Mouse (Mus musculus): ENCODE data around the gene Rab2b. TPM values are rescaled to one million over a fixed set of nuclear protein-coding genes. Genes with fewer than 3 reads are reported as not detected.

Rab2b gene
- 1 to 10 TPM; 1.9 to 3.5 TPM for total RNA-seq (2021)
- long read RNA-seq, experiment 1, partial matches to known transcripts: 1 of 4 reads
- long read RNA-seq, experiment 1, other reads (novel, unspliced or antisense): 0 of 4 reads
- long read RNA-seq, experiment 2, partial matches to known transcripts: 0 of 1 reads
- long read RNA-seq, experiment 2, other reads (novel, unspliced or antisense): 0 of 1 reads

DNA sequence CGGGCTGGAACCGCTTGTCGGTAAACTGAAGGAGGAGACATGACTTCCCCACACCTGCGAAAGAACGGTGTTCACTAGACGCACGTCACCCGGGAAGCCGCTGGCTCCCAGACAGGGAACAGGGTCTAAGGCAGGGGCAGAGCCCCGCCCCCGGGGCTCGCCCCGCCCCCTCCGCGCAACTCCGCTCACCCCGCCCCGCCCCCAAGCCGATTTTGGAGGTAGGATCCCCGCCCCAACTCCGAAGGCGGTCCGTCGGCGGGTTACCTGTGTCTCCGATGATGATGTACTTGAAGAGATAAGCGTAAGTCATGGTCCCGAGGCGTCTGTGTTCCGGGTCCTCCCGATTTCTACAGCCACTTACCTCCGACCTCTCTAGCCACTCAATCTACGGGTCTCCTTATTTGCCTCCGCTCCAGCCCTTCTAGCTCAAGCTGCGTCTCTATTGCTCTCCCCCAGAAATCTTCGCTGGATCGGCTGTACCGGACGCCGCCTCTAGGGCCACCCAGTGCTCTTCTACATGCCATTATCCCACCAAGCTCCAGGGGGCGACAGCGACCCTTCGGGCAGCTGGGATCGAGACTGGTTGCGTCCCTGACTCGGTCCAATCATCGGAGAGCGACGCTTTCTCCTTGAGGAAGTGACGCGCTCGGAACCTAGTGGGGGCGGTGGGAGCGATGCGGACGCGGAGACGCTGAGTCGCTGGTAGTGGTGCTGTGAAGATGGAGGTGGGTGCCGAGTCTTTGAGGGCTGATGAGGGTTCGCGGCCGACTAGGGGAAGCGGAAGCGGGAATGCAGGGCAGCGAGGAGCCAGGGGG, at the start of gene Rab2b, which contains the start of gene Tox4:
Gene Rab2b, minus strand, starts transcription at position 614 of the 815 bp plus-strand sequence.
Gene Tox4, plus strand, starts transcription at position 215 of the 815 bp plus-strand sequence.
- Histone ChIP-seq H3K4me3 (peak within 1 kb of the TSS; percentile 97), H3K27ac (peak within 1 kb of the TSS; percentile 96)
- peak; percentile 98 for DNase-seq
- intact Hi-C loops (cut with DNase I): loop anchor here (1.0 to 2.0 kb wide), 2 partner anchors 22 to 395 kb away; partner anchors contain the start of genes Chd8 and Mettl17
- TF ChIP-seq CTCF (IDR thresholded peaks at IDR 0.05): no peak; the same call in none of the 2 replicates

DNA sequence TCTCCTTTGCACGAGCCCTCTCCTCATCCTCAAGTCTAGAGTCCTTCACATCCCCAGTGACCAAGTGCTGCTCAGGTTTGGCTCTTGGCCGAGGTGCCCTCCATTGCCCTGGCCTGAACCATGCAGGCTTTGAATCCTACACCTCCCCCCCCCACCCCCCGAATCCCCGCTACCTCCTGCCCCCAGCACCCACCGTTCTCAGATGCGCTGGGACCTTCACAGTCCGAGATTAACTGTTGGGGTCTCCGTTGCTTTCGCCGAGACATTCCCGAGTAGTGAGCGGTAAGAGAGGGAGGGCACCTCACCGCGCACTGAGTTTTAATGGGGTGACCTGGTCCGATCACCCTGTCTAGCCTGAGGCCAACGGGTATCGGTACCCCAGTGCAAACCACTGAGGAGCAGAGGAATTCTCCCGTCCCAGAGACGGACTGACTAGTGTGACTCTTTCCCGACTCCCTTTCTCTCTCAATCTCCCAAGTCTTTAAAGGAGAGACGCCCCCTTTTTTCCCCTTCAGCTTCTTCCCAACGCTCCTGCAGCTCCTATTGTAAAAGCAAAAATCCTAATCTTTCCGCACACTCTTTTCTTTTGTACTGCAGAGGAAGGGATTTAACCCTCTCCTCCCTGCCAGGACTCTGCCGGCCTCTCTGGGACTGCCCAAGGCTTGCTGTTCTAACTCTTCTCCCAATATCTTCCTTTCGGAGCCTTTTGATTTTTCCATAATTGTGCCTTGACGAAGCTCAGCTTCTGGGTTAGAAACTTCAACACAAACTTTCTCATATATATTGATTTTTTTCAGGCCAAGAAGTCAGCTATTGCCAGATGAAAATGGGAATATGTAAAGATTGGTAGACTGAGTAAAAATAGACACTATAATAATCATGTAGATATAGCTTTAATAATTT, 48.8 kb upstream of the Rab2b start, which contains the start of gene Sall2:
Gene Sall2, minus strand, starts transcription at position 853 of the 903 bp plus-strand sequence.
- no peak for DNase-seq
- no peak within 1 kb of the TSS for H3K27ac ChIP-seq
- peak within 1 kb of the TSS; percentile 60 for H3K4me3 ChIP-seq
- intact Hi-C loops (cut with DNase I): no loop called here
- TF ChIP-seq CTCF (IDR thresholded peaks at IDR 0.05): no peak

DNA sequence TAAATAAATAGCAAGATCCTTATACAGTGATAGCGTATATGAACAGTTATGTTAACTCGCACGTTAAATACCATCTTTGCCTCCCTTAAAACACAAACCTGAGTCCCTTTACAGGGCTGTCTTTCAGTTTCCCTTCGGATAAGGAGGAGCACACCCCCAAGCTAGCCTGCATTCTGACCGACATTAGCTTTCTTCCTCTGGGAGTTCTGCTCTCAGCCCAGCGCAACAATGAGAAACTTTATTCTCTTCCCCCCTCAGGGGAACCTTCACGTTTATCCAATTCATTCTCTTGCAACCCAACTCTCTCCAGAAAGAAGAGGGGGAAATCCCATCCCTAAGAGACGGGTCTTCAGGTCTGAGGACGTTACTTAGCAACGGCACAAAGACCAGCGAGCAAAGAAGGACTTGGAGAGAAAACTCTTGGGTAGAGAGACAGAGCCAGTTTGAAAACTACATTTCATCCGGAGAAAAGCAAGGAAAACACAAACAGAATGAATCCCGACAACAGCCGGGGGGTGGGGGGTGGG, 48.1 kb upstream of the Rab2b start:
- Histone ChIP-seq H3K27ac (no peak overlapping the region), H3K4me3 (peak overlapping the region; percentile 60)
- TF ChIP-seq CTCF (IDR thresholded peaks at IDR 0.05): no peak
- no peak for DNase-seq
- intact Hi-C loops (cut with DNase I): no loop called here

DNA sequence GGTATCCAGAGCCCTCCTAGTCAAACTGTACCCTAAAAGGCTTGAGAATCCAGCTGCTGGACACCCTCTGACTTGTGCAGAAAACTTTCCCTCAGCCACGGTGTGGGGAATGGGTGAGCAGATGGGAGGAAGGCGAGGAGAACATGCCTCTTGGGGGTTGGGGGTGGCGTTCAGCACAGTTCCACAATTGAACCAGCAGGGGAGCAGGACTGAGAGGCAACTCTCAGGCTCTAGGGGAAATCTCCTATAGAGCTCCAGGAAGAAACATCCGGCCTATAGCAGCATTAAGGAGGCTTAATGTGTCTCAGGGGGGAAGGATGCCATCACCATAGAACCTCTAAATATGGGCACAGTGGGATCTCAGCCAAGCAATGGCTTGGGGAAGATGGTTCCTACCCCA, 46.5 kb upstream of the Rab2b start:
- no peak for DNase-seq
- Histone ChIP-seq H3K4me3 (no peak overlapping the region), H3K27ac (no peak overlapping the region)
- intact Hi-C loops (cut with DNase I): no loop called here
- TF ChIP-seq CTCF (IDR thresholded peaks at IDR 0.05): no peak

DNA sequence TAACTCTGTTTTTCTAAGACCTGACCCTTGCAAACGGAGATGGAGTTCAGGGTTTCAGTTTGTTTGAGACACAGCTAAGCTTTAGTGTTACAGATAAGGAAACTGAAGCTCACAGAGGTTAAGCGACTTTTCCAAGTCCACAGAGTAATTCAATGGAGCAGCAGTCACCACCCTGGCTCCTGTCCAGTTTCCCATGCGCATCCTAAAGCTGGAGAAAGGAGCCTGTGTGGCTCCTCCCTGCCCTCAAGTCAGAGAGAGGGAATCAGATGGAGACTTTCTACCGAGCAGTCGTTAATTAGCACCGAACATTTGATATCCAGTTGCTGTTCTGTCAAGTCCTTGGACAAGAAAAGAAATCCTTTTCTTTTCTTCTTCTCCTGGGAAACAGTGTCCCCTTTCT, 40.0 kb upstream of the Rab2b start:
- intact Hi-C loops (cut with DNase I): no loop called here
- Histone ChIP-seq H3K4me3 (no peak overlapping the region), H3K27ac (no peak overlapping the region)
- no peak for TF ChIP-seq CTCF (IDR thresholded peaks at IDR 0.05)
- DNase-seq: no peak

DNA sequence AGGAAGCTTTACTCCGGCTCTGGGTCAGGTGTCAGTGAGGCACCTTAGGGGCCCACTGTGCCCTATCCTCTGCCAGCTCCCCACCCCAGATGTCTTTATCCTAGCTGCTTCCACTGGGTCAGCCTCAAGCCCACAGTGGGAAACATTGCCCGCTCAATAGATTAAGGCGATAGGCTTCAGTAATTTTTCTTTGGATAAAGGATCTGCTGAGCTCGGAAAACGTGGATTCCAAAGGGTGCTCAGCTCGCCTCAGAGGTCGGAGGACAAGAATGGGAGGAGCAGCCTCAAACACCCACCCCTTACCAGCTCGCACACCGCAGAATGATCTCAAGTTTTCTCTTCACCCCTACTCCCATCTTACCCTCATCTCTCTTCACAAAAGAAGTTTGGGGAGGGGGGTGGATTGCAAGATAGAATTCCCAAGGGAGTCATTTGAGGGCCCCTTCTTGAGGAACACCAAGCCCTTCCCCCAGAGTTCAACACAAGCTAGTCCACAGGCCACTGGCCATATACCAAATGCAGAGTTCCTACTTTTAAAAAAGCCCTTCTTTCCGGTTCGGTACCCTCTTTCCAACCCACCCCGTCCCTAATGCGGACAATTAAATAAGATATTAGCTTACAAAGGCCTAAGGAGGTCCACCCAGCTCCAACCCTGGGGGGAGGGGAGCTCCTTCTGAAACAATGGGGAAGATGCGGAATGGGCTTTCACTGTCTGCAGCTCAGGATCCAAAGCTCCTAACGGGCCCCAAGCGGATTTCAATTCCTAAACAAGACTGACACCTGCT, 37.3 kb upstream of the Rab2b start:
- TF ChIP-seq CTCF (IDR thresholded peaks at IDR 0.05): no peak
- peak overlapping the region; percentile 80 for H3K27ac ChIP-seq
- intact Hi-C loops (cut with DNase I): no loop called here
- no peak for DNase-seq
- H3K4me3 ChIP-seq: peak overlapping the region; percentile 87

DNA sequence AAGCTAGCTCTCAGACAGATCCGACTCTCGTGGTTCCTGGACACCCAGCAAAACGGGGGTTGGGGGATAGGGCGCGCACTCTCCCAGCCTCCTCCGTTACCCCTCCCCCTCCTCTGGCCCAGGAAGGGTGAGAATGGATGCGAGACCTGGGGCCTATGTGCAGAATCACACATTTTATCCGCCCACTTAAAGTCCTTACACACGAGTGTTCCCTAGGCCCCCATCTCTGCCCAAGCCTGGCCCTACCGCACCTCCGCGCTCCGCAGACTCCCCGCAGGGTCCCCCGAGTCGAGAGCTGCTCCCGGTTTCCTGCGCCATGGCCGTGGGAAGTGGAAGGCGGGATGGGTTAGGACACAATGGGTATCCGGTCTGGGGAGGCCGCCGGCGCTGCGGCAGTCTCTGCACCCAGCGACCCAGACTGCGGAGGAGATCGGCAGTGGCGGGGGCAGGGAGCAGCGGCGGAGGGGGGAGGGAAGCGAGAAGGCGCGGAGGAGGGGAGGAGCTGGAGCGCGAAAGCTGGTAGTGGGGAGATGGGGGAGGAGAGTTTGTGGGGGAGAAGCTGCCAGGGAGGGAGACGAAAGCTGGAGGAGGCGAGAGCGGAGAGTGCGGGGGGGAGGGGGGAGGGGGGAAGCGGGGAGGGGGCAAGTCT, 36.6 kb upstream of the Rab2b start:
- intact Hi-C loops (cut with DNase I): no loop called here

DNA sequence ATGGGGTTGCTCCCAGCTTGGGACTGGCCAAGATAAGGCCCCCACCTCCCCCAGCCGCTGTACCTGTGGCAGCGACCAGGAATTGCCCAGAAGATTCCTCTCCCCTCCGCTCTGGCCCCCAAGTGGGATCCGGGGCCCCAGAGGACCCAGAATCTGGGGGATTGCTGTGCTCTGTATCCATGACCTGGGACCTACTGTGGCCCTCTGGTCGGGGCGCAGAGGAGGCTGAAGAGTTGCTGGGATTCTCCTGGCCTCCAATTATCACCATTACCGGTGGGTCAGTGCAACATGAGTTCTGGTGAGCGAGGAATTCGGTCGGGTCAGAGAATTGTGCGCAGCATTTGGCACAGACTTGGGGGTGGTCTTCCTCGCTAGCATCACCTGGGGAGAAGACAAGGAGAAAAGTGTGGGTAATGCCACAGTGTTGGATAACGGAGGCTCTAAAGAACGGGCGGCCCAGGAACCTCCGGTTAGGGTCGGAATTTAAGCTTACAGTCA, 36.0 kb upstream of the Rab2b start:
- Histone ChIP-seq H3K4me3 (peak overlapping the region; percentile 87), H3K27ac (peak overlapping the region; percentile 80)
- intact Hi-C loops (cut with DNase I): no loop called here
- no peak for TF ChIP-seq CTCF (IDR thresholded peaks at IDR 0.05)
- DNase-seq: no peak

More for the DNA sequence above, 36.6 kb upstream of the Rab2b start:
- no peak for TF ChIP-seq CTCF (IDR thresholded peaks at IDR 0.05)
- DNase-seq: peak; percentile 65
- peak overlapping the region; percentile 87 for H3K4me3 ChIP-seq
- peak overlapping the region; percentile 80 for H3K27ac ChIP-seq

DNA sequence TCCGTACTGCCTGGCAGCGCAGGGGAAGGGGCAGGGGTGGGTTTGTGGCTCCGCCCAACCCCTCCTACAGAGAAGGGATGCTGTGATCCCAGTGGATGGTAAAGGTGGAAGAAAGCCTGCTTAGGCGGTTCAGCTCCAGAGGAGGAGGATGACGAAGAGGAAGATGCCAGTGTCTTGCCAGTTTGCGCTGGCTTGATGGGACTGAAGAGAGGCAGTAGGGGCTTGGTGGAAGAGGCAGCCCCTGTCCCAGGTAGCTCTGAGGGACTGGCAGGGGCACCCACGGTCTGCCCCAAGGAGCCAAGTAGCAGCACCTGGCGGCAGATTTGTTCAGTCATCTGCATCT, 35.4 kb upstream of the Rab2b start:
- intact Hi-C loops (cut with DNase I): no loop called here

DNA sequence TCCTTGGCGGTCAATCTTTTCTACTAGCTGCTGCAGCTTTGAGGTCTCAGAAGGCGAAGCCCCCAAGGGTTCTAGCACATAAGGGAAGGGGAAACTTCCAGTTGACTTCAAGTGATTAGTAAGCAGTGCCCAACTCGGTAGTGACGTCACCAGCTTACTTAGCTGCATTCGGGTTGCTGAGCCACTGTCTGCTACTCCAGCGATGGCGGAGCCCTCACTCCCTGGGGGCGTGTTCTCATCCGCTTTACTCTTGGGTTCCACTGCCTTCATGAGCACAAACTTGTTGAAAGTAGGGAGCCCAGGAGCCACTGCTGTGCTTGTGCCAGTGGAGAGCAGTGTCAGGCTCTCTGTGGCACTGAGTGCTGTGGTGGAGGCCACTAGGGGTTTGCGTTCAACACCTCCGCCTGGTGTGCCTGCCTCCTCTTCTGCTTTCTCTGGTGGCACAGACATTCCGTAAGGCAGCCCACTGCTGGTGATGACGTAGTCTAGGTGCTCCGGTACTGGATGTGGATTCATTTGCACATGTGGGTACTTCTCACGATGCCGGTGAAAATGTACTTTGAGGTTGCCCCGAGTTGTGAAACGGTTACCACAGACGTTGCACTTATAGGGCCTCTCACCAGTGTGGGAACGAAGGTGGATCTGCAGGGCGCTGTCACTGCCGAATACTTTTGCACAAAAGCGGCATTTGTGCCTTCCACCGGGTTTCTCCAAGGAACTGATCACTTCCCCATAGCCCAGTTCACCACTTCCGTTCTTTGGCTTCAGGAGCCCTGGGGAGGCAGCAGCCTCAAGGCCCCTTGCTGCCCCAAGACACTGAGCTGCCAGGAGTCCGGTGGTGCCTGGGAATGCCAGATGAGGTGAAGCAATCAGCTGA, 34.8 kb upstream of the Rab2b start:
- no peak for TF ChIP-seq CTCF (IDR thresholded peaks at IDR 0.05)
- intact Hi-C loops (cut with DNase I): no loop called here

More for the DNA sequence above, 35.4 kb upstream of the Rab2b start:
- DNase-seq: no peak
- TF ChIP-seq CTCF (IDR thresholded peaks at IDR 0.05): no peak
- H3K27ac ChIP-seq: no peak overlapping the region
- no peak overlapping the region; the same call in 1 of the 2 replicates for H3K4me3 ChIP-seq

More for the DNA sequence above, 34.8 kb upstream of the Rab2b start:
- Histone ChIP-seq H3K27ac (no peak overlapping the region), H3K4me3 (0 out of 2 replicates have a peak overlapping the region, but pooled peaks have one; percentile 11)
- no peak for DNase-seq

All from gastrocnemius, adult 2 months (tissue).